Mouse (Mus musculus) B cell, adult 62 days (primary cell): Measurements from ENCODE around the gene Olfr424. TPM values are rescaled to one million over a fixed set of nuclear protein-coding genes. Genes with fewer than 3 reads are reported as not detected.

Source experiments
- total RNA-seq: library from RNA; stranded (reverse); gene quantifications from 4 replicates; pipeline ENCODE4 v1.2.4, GENCODE M21; 2023

The Olfr424 gene
- not detected in 4 replicates for total RNA-seq

DNA sequence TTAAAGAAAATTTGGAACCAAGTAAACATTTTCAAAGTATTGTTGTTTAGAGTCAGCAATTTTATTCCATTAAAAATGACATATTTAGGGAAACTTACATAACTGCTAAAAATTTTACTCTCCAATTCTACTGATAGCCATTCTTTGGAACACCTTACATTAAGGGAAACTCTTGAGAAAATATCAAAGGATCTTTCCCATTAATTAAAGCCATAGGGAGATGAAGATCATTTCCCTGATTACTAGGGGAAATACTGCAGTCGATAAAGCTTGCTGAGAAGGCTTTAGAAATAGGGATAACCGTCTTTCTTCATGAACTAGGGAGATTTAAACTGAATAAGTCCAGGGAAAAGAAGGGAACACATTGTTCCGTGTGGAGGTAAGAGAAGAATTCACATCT lies at the start of gene Olfr424:
Olfr424 (plus strand) TSS at position 301 of the 400 bp plus-strand sequence.

DNA sequence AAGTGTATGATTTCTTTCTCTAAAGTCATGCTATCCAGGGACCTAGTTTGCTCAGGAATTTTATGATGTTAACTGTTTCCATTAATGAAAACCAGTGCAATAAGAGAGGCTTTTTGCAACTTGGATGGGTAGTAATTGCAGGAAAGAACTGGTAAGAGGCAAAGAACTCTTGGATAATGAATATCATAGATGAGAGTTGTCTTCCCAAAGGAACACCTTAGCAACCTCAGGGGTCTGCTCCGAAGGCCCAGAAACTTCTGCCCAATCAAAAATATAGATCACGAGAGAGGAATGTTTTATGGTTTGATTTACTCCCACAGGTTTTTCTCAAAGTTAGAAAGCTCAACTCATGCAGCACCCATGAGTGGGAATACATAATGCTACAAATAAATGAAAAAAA lies 47.3 kb upstream of the Olfr424 start, which contains the start of gene Olfr429:
Olfr429 (plus strand) TSS at position 301 of the 400 bp plus-strand sequence.

DNA sequence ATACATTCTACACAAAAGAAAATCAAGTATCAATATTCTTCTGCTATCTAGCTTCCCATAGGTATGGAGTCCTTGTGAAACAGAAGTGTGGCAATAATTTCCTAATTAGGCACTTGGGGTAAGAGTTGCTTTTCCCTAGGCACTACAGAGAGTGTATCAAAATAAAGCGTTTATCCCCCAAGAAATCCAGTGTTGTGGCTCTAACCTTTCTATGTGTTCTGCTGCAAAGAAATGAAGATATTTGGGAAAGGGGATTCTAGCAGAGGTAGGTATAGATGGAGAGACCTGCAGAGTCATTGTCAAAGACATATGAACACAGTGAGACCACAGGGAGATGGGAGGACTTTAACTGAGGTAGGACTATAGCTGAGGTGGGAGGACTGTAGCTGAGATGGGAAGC lies 34.7 kb upstream of the Olfr424 start, which contains the start of gene Olfr427:
Olfr427 (plus strand) TSS at position 301 of the 400 bp plus-strand sequence.

DNA sequence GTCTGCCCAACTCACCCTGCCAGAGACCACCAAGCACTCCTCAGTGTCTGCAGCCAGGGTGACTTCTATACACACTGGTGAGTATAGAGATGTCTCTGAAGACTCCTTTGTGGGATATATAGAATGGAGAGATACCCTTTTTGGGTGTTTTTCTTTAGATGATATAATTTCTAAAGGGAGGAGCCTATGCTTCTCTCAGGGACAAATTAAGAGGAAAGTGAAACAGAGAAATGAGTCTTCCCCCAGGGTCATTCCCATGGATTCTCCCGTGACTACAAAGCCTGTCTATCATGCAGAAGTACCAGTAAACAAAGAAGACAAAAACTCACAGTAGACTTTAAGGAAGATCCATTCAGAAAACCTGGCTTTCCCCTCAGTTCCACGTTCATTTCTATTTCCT lies 10.3 kb upstream of the Olfr424 start, which contains the start of gene Olfr231:
Olfr231 (minus strand) TSS at position 101 of the 400 bp plus-strand sequence.

DNA sequence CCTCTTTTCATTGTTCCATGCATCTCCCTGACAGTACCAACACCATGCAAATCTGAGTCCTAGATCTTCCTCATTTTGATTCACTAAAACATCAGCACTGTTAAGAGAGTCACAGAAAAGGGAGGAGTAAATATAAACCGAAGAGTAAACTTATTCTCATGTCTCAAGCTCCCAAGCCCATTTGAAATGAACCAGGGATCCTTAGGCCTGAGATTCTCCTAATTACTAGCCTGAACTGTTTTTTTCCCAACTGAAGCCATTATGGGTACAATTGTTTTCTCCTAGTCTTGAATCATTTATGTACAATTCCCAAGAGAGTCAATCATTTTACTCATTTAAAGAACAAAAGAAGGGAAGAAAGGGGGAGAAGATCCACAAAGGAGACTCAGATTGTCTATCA lies 24.0 kb downstream of the Olfr424 start, which contains the start of gene Olfr420:
Olfr420 (plus strand) TSS at position 301 of the 400 bp plus-strand sequence.

DNA sequence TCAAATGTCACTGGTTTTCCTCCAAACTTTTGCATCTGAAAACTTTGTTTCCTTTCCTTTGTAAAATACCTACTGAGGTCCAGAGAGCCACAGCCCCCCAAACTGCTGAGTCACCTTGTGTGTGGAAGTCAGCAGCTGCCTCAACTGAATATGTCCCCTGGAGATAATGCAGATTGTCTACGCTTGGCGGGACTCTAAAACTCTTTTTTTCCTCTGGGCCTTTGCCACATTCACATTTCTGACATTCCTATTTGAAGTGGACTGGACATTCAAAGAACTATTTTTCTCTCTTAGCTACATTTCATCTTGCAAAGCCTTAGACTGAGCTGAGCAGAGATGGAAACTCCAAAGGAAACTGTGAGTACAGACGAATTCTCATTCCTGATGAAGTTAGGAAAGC lies 41.3 kb downstream of the Olfr424 start, which contains the start of gene Spta1:
Spta1 (plus strand) TSS at position 172 of the 400 bp plus-strand sequence.

Other genes starting within 250 kb of the Olfr424 start
- 0.33 to 0.35 TPM in 2 of 4 replicates, not detected in the others for gene Ifi211, start 218.5 kb upstream of the Olfr424 start, total RNA-seq
- 484 to 551 TPM (median 509 TPM) in 4 replicates for gene Mndal, start 189.0 kb upstream of the Olfr424 start, total RNA-seq
- gene Ifi203, start 188.8 kb upstream of the Olfr424 start, total RNA-seq: 242 to 252 TPM (median 247 TPM) in 4 replicates
- not detected in 4 replicates for gene Ifi202b, start 148.8 kb upstream of the Olfr424 start, total RNA-seq
- 4.6 to 7.0 TPM (median 6.2 TPM) in 4 replicates for gene Ifi205, start 99.7 kb upstream of the Olfr424 start, total RNA-seq
- gene Olfr433, start 90.8 kb upstream of the Olfr424 start, total RNA-seq: 0.37 TPM in 1 of 4 replicates, not detected in the others
- not detected in 4 replicates for gene Olfr432, start 82.3 kb upstream of the Olfr424 start, total RNA-seq
- gene Olfr430, start 64.9 kb upstream of the Olfr424 start, total RNA-seq: not detected in 4 replicates
- gene Olfr429, start 47.2 kb upstream of the Olfr424 start, total RNA-seq: not detected in 4 replicates
- not detected in 4 replicates for gene Olfr427, start 34.6 kb upstream of the Olfr424 start, total RNA-seq
- gene Olfr231, start 10.4 kb upstream of the Olfr424 start, total RNA-seq: not detected in 4 replicates
- not detected in 4 replicates for gene Olfr420, start 24.1 kb downstream of the Olfr424 start, total RNA-seq
- 0.06 TPM in 1 of 4 replicates, not detected in the others for gene Spta1, start 41.3 kb downstream of the Olfr424 start, total RNA-seq
- not detected in 4 replicates for gene Olfr419, start 120.5 kb downstream of the Olfr424 start, total RNA-seq
- gene Mptx1, start 199.0 kb downstream of the Olfr424 start, total RNA-seq: not detected in 4 replicates
- not detected in 4 replicates for gene Olfr417, start 233.6 kb downstream of the Olfr424 start, total RNA-seq